Mouse (Mus musculus): Measurements from ENCODE around the gene Hoxa10. TPM values are rescaled to one million over a fixed set of nuclear protein-coding genes. Genes with fewer than 3 reads are reported as not detected.

Gene Hoxa10
- polyA plus RNA-seq, 1 experiment from 2014 or later, result not detected

GRCm38 (mm10) chr6:52189909-52190308 is 50.7 kb downstream of the Hoxa10 start:
- no peak overlapping the region for H3K4me3 ChIP-seq (ENCODE audit: inconsistent target)
- no peak overlapping the region for H3K27ac ChIP-seq
- H3K36me3 ChIP-seq (ENCODE audit: inconsistent target), result no peaks in the 10 kb centered on the region
- H3K79me2 ChIP-seq (ENCODE audit: inconsistent target), result no peaks in the 10 kb centered on the region
- 93% methylated on average over 8 of the region's 8 CpGs for WGBS (ENCODE audit: missing documents)

- Histone ChIP-seq H3K4me3 (ENCODE audit: inconsistent target) (no peak overlapping the region), H3K27ac (no peak overlapping the region), H3K36me3 (ENCODE audit: inconsistent target) (no peaks in the 10 kb centered on the region), H3K79me2 (ENCODE audit: inconsistent target) (no peaks in the 10 kb centered on the region)
- WGBS (ENCODE audit: missing documents), result 90% methylated on average over 5 of the region's 5 CpGs
Measured at GRCm38 (mm10) chr6:52189172-52189591, 51.5 kb downstream of the Hoxa10 start.

- no peak overlapping the region for H3K27ac ChIP-seq
- WGBS (ENCODE audit: missing documents), result 77% methylated on average over 1 of the region's 1 CpGs
- no peaks in the 10 kb centered on the region for H3K36me3 ChIP-seq (ENCODE audit: inconsistent target)
- H3K79me2 ChIP-seq (ENCODE audit: inconsistent target), result no peaks in the 10 kb centered on the region
- no peak overlapping the region for H3K4me3 ChIP-seq (ENCODE audit: inconsistent target)
Measured at GRCm38 (mm10) chr6:52186500-52186899, 54.2 kb downstream of the Hoxa10 start.

- no peaks in the 10 kb centered on the region for H3K79me2 ChIP-seq (ENCODE audit: inconsistent target)
- 83% methylated on average over 3 of the region's 3 CpGs for WGBS (ENCODE audit: missing documents)
- H3K27ac ChIP-seq, result no peak overlapping the region
Measured at GRCm38 (mm10) chr6:52185834-52186233, 54.8 kb downstream of the Hoxa10 start.

GRCm38 (mm10) chr6:52185222-52185621 is 55.4 kb downstream of the Hoxa10 start:
- H3K36me3 ChIP-seq (ENCODE audit: inconsistent target), result no peaks in the 10 kb centered on the region
- H3K4me3 ChIP-seq (ENCODE audit: inconsistent target), result no peak overlapping the region
- WGBS (ENCODE audit: missing documents), result 86% methylated on average over 15 of the region's 19 CpGs

More at GRCm38 (mm10) chr6:52185834-52186233, 54.8 kb downstream of the Hoxa10 start:
- Histone ChIP-seq H3K36me3 (ENCODE audit: inconsistent target) (no peaks in the 10 kb centered on the region), H3K4me3 (ENCODE audit: inconsistent target) (no peak overlapping the region)

GRCm38 (mm10) chr6:52184668-52185067 is 56.0 kb downstream of the Hoxa10 start:
- Histone ChIP-seq H3K79me2 (ENCODE audit: inconsistent target) (no peaks in the 10 kb centered on the region), H3K36me3 (ENCODE audit: inconsistent target) (no peaks in the 10 kb centered on the region), H3K4me3 (ENCODE audit: inconsistent target) (no peak overlapping the region), H3K27ac (no peak overlapping the region)
- WGBS (ENCODE audit: missing documents), result 85% methylated on average over 6 of the region's 6 CpGs

More at GRCm38 (mm10) chr6:52185222-52185621, 55.4 kb downstream of the Hoxa10 start:
- Histone ChIP-seq H3K79me2 (ENCODE audit: inconsistent target) (no peaks in the 10 kb centered on the region), H3K27ac (no peak overlapping the region)

GRCm38 (mm10) chr6:52183311-52184080 is 57.2 kb downstream of the Hoxa10 start:
- Histone ChIP-seq H3K79me2 (ENCODE audit: inconsistent target) (no peaks in the 10 kb centered on the region), H3K27ac (no peak overlapping the region), H3K36me3 (ENCODE audit: inconsistent target) (no peaks in the 10 kb centered on the region), H3K4me3 (ENCODE audit: inconsistent target) (no peak overlapping the region)
- 93% methylated on average over 10 of the region's 10 CpGs for WGBS (ENCODE audit: missing documents)

- 100% methylated on average over 1 of the region's 1 CpGs for WGBS (ENCODE audit: missing documents)
- Histone ChIP-seq H3K36me3 (ENCODE audit: inconsistent target) (no peaks in the 10 kb centered on the region), H3K27ac (no peak overlapping the region), H3K79me2 (ENCODE audit: inconsistent target) (no peaks in the 10 kb centered on the region), H3K4me3 (ENCODE audit: inconsistent target) (no peak overlapping the region)
Measured at GRCm38 (mm10) chr6:52182793-52183192, 57.9 kb downstream of the Hoxa10 start.

- Histone ChIP-seq H3K27ac (no peak overlapping the region), H3K4me3 (ENCODE audit: inconsistent target) (no peak overlapping the region), H3K36me3 (ENCODE audit: inconsistent target) (no peaks in the 10 kb centered on the region), H3K79me2 (ENCODE audit: inconsistent target) (no peaks in the 10 kb centered on the region)
- 100% methylated on average over 2 of the region's 2 CpGs for WGBS (ENCODE audit: missing documents)
Measured at GRCm38 (mm10) chr6:52182030-52182429, 58.6 kb downstream of the Hoxa10 start.

Other genes starting within 250 kb of the Hoxa10 start
- gene Skap2, start 228.3 kb downstream of the Hoxa10 start, polyA plus RNA-seq (2018), result 179 to 449 TPM (median 180 TPM) in 3 replicates
- 0.52 to 0.95 TPM (median 0.54 TPM) in 3 replicates for gene Hoxa1, start 82.5 kb downstream of the Hoxa10 start, polyA plus RNA-seq (2018)
- not detected in 3 replicates for gene Hoxa2, start 76.0 kb downstream of the Hoxa10 start, polyA plus RNA-seq (2018)
- gene 5730596B20Rik, start 63.4 kb downstream of the Hoxa10 start, polyA plus RNA-seq (2018), result not detected in 3 replicates
- gene Hoxa4, start 49.1 kb downstream of the Hoxa10 start, polyA plus RNA-seq (2018), result 0.26 to 0.34 TPM (median 0.32 TPM) in 3 replicates
- 0.16 TPM in 1 of 3 replicates, not detected in the others for gene Hoxa5, start 36.3 kb downstream of the Hoxa10 start, polyA plus RNA-seq (2018)
- not detected in 3 replicates for gene Hoxa6, start 32.1 kb downstream of the Hoxa10 start, polyA plus RNA-seq (2018)
- 0.04 TPM in 1 of 3 replicates, not detected in the others for gene Hoxa3, start 27.5 kb downstream of the Hoxa10 start, polyA plus RNA-seq (2018)
- gene Gm28308, start 27.5 kb downstream of the Hoxa10 start, polyA plus RNA-seq (2018), result not detected in 3 replicates
- gene Hoxa7, start 19.0 kb downstream of the Hoxa10 start, polyA plus RNA-seq (2018), result 0.25 to 0.75 TPM (median 0.40 TPM) in 3 replicates
- 0.11 TPM in 1 of 3 replicates, not detected in the others for gene Hoxa9, start 9.8 kb downstream of the Hoxa10 start, polyA plus RNA-seq (2018)
- not detected in 3 replicates for gene Hoxa11, start 5.0 kb upstream of the Hoxa10 start, polyA plus RNA-seq (2018)
- not detected in 3 replicates for gene Hoxa13, start 20.0 kb upstream of the Hoxa10 start, polyA plus RNA-seq (2018)
- not detected in 3 replicates for gene Evx1, start 72.6 kb upstream of the Hoxa10 start, polyA plus RNA-seq (2018)

All from macrophage (primary cell).